Mouse (Mus musculus) heart, postnatal 25 days (tissue): ENCODE measurements around the gene 2310030G06Rik. TPM values are rescaled to one million over a fixed set of nuclear protein-coding genes. Genes with fewer than 3 reads are reported as not detected.
A peak's percentile ranks its signal among the peaks of the same experiment; 100 is the strongest.

Source experiments
- DNase-seq: peaks from one replicate; pipeline ENCODE4 v3.0.0; 2022; ENCODE audit warnings: low spot score
- intact Hi-C: fragments of 180-260 bp; cut with DNase I; formaldehyde crosslinking; loops from one replicate; pipeline ENCODE4 v1.15.1; 2025
- total RNA-seq, 2 experiments: library from RNA; stranded (reverse); gene quantifications; 2 replicates each; pipeline ENCODE4 v1.2.3; 2021

2310030G06Rik gene
- total RNA-seq, 2 experiments from 2014 or later = 1.9 to 2.4 TPM

GRCm38 (mm10) chr9:50714188-50714587, 32.1 kb downstream of the 2310030G06Rik start:
- DNase-seq = no peak
- intact Hi-C loops = no loop called here

- DNase-seq = no peak
- intact Hi-C loops = no loop called here
Measured at GRCm38 (mm10) chr9:50711337-50711736, 35.0 kb downstream of the 2310030G06Rik start.

DNA sequence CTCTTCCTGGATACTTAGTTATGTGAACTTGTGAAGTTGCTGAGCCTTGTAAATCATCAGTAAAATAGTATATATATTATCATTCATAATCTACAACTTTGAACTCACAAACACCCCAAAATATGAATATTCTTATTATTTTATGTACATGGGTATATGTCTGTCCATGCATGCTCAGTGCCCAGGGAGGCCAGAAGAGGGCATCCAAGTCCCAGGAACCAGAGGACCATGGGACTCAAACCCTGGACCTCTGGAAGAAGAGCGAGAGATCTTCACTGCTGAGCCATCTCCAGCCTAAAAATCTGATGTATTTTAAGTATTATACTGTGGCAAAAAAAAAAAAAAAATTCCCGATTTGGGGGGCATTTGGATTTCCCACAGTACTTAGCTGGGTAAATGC, 37.2 kb downstream of the 2310030G06Rik start:
- intact Hi-C loops = no loop called here
- DNase-seq = no peak

- DNase-seq = no peak
- intact Hi-C loops = no loop called here
Measured at GRCm38 (mm10) chr9:50704907-50705306, 41.4 kb downstream of the 2310030G06Rik start.

DNA sequence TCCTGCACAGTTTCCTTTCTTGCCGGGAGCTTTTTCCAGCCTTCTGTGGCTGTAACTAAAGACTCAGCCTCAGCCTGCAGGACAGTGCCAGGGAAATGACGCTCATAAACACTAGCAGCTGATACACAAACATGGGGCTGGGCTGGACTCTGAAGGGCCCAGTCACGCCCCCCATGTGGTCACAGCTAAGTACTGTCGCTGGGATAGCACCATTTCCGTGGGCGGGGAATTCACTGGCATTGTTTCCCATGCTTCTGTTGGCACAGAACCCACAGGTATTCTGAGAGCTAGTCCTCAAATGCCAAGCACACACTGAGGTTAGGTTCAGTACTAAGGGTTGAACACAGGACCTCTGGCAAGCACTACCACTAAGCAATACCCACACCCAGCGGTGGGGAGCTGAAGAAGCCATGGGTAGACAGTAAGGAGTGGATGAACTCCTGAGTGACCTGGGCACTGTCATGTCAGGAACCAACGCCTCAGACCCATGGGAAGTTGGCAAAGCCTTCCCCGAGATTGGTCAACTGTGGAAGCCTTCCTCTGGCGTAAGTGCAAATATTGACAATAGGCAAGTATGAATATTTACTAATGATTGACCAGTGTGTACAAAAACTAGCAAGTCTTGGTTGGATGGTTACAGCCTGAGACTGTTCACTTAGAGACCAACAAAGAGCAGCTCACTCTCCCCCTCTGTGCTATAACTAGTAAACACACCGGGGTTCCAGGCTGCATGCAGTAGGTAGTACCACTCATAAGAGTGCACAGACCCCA, 45.2 kb downstream of the 2310030G06Rik start:
- intact Hi-C loops = no loop called here
- DNase-seq = no peak

DNA sequence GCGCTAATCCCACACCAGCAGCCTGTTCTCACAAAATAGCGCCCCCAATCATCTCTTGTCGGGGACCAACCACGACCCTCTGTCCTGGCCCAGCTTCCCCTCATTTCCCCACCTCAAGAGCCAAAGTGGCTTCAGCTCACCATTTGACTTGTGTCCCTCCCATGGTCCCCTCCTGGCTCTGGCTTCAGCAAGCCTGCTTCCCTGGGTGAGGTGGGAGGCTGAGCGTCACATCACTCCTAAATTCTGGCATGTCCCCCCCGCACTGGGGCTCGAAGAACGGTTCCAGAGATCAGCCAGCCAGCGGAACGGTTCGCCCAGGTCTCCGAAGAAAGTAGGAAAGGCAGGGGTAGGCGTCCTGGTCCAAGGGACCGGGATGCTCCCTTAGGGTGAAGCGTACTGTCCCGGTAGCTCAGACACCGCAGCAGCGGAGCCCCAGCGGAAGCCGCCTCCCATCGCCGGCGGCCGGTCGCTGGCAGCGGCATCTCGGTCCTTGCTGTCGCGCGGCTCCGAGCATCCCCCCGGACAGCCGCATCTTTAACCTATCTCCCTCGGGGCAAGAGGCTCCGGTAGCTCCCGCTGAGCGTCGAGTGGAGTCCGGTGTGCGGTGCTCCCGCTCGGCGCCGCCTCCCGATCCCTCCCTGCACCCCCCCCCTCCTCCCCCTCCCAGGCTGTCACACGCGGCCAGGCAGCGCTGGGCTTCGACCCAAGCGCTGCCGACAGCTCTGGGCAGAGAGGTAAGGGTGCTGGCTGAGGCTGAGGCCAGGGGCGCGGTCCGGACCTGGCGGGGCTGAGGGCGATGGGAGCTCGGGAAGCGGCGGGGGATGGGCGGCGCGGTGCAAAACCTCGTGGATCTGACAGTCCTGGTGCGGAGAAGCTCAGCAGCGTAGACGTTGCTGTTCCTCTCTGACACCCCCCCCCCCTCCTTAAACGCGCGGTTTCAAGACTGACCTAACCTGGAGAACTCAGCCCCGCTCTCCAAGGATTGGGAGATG, 47.6 kb downstream of the 2310030G06Rik start:
- no peak for DNase-seq
- intact Hi-C loops = no loop called here

GRCm38 (mm10) chr9:50697706-50698041, 48.7 kb downstream of the 2310030G06Rik start:
- intact Hi-C loops = no loop called here

DNA sequence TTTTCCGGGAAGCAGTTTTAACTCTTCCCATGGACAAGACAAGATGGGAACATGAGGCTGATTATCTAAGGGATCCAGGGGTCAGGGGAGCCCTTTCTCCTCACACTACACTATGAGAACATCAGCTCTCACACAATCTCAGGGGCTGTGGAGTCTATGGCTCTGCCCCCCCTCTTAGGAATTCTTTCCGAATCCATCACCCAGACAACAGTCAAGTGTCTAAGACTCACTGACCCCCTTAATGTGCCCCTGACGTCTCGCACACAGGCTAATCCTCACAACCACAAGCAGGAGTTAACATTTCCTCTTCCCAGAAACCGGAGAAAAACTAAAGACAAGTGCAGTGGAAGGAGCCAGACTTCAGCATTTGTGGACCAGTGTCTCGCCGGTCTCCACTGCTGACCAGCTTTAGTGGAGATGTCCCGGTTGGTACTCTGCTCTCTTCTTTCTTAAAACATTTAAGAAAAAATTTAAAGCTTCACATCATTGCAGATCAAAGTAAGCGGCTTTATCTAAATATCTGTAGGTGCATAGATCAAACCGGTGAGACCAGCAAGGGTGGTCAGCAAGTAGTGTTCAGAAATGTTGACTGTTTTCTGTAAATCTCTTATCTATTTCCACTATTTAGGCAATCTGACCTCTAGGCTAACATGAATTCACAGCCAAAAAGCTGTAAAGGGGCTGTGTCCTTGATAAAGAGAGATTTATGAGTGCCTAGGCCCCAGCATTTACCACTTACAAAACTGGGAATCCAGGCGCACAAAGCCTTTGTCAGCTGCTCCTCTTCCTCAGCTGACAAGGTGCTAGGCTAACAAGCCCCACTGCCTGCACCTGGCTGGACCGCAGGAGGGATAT, 49.3 kb downstream of the 2310030G06Rik start:
- DNase-seq = no peak

More at GRCm38 (mm10) chr9:50697706-50698041, 48.7 kb downstream of the 2310030G06Rik start:
- peak; percentile 65 for DNase-seq

GRCm38 (mm10) chr9:50695153-50695552, 51.2 kb downstream of the 2310030G06Rik start:
- intact Hi-C loops = no loop called here
- no peak for DNase-seq

More for the DNA sequence above, 49.3 kb downstream of the 2310030G06Rik start:
- intact Hi-C loops = no loop called here

DNA sequence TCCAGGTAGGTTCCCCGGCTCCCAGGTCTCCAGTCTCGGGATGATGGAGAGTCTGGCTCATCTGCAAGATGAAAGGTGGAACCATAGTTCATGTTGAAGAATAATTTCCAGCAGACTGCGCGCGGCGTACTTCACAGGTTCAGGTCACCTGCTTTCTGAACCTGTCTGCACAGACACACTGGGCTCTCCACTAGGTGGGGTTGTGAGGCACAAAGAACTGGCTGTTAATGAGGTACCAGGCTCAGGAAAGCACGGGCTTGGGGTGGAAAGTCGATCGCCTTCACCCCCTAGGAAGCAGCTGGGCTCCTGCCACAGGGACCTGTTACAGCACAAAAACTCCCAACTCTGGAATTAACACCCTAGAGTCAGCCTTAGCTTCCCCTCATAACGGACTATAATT, 52.7 kb downstream of the 2310030G06Rik start:
- intact Hi-C loops = no loop called here
- DNase-seq = no peak

DNA sequence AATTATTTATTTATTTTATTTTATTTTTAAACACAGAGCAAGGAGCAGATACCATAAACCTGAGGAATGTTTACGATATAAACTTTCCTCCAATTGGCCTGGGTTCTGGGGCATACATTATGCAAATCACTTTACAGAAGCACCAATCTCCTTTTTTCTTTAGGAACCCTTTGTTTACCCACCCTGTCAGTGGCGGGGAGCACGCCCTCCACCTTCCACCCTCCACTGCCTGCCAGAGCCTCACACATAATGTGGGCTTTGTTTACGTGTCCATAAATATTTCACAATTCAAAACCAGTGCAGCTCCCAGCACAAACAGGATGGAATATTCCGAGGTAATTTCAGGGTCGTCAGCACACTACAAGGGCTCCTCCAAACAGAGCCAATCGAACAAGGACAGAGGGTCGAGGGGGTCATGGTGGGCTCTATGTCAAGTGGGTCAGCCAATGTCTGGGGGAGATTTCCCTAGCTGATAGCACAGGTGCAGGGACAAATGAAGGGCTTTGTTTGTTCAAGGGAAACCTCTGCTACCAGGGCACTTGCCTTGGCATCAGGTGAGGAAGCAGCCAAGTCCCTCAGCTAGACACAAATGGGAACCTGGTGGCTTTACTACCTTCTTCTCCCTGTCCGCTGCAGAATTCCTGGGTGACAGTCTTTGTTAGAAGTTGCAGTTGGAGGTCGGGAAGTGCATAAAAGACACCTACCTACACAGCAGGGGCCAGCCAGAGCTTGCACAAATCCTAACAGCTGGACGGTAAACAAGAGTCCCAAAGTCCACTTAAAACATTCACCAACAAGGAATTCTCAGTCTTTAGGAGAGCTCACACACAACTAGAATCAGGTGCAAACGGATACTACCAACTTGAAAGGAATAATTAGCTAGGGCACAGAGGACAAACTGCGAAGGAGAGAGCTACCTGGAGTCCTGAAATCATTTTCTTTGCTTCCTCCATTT, 53.4 kb downstream of the 2310030G06Rik start:
- intact Hi-C loops = no loop called here
- no peak for DNase-seq

Other genes with a start within 250 kb of the 2310030G06Rik start
- 10 to 100 TPM; 29.0 to 29.5 TPM for gene Pts, start 217.8 kb downstream of the 2310030G06Rik start, total RNA-seq
- 1 to 10 TPM; 1.3 to 1.4 TPM for gene Il18, start 191.7 kb downstream of the 2310030G06Rik start, total RNA-seq
- under 1 TPM; 0.31 to 0.36 TPM for gene Bco2, start 191.4 kb downstream of the 2310030G06Rik start, total RNA-seq
- gene Tex12, start 185.2 kb downstream of the 2310030G06Rik start, total RNA-seq = not detected
- 100 to 1,000 TPM; 709 to 741 TPM for gene Sdhd, start 142.7 kb downstream of the 2310030G06Rik start, total RNA-seq
- gene Timm8b, start 142.6 kb downstream of the 2310030G06Rik start, total RNA-seq = 100 to 1,000 TPM; 271 to 273 TPM
- gene Pih1d2, start 129.2 kb downstream of the 2310030G06Rik start, total RNA-seq = under 1 TPM; 0.39 to 0.52 TPM
- 10 to 100 TPM; 13.8 to 14.7 TPM for gene Nkapd1, start 129.1 kb downstream of the 2310030G06Rik start, total RNA-seq
- gene Dlat, start 86.8 kb downstream of the 2310030G06Rik start, total RNA-seq = 100 to 1,000 TPM; 436 to 450 TPM
- gene Dixdc1, start 7.0 kb downstream of the 2310030G06Rik start, total RNA-seq = 1 to 10 TPM; 2.5 to 5.3 TPM
- 1,000 to 10,000 TPM; 2,218 to 2,599 TPM for gene Cryab, start 4.8 kb upstream of the 2310030G06Rik start, total RNA-seq
- gene Hspb2, start 5.8 kb upstream of the 2310030G06Rik start, total RNA-seq = 100 to 1,000 TPM; 141 to 154 TPM
- gene Fdxacb1, start 21.7 kb upstream of the 2310030G06Rik start, total RNA-seq = 1 to 10 TPM; 5.1 to 5.2 TPM
- 10 to 100 TPM in 1 of 2 experiments, 1 to 10 TPM in 1; 9.9 to 11.6 TPM for gene Alg9, start 28.5 kb upstream of the 2310030G06Rik start, total RNA-seq
- gene 1110032A03Rik, start 29.0 kb upstream of the 2310030G06Rik start, total RNA-seq = 10 to 100 TPM in 1 of 2 experiments, 1 to 10 TPM in 1; 8.9 to 10.3 TPM
- 10 to 100 TPM; 10.2 to 10.5 TPM for gene Ppp2r1b, start 98.8 kb upstream of the 2310030G06Rik start, total RNA-seq